Mouse (Mus musculus) bone marrow, adult 2 months (tissue): ENCODE data around the gene Abcg4. TPM values are rescaled to one million over a fixed set of nuclear protein-coding genes. Genes with fewer than 3 reads are reported as not detected.

ENCODE experiments used
- H3K27ac ChIP-seq: fragments of 200-500 bp; 2 replicates; pipeline ENCODE4 v1.5.1; 2012; ENCODE audit warnings: low read depth, mild to moderate bottlenecking, control low read depth, inconsistent platforms, low read length; ENCODE audit not compliant: control insufficient read depth, poor library complexity, insufficient read depth
- H3K4me1 ChIP-seq: fragments of 200-500 bp; 2 replicates; pipeline ENCODE4 v1.6.1; 2011; ENCODE audit warnings: low read length; ENCODE audit not compliant: control insufficient read depth, insufficient read depth
- H3K4me3 ChIP-seq: fragments of 200-500 bp; replicated peaks from 2 replicates; pipeline ENCODE3; 2011; ENCODE audit warnings: mild to moderate bottlenecking, low read depth, low read length, control low read depth; ENCODE audit not compliant: control insufficient read depth
- CTCF ChIP-seq: fragments of 200-500 bp; IDR thresholded peaks from 2 replicates; pipeline ENCODE4 v1.5.1; 2011; ENCODE audit warnings: low read length, control low read depth; ENCODE audit not compliant: control insufficient read depth, insufficient read depth
- POLR2A ChIP-seq: fragments of 200-500 bp; IDR thresholded peaks from 2 replicates; pipeline ENCODE4 v1.6.1; 2011; ENCODE audit warnings: low read depth, mild to moderate bottlenecking, control low read depth, low read length, borderline replicate concordance; ENCODE audit not compliant: control insufficient read depth
- WGBS: fragments of 180-500 bp; shearing (Covaris S2); methylation state at CpG from one replicate; pipeline ENCODE4 v1.1.7; 2018; 5-methylcytosine and 5-hydroxymethylcytosine counted together
- polyA plus RNA-seq: library from polyadenylated mRNA; stranded (reverse); fragments of >200 nt; gene quantifications from 2 replicates; pipeline ENCODE4 v1.2.4, GENCODE M21; 2011; ENCODE audit warnings: low replicate concordance; ENCODE audit not compliant: missing spikeins, insufficient read depth, insufficient read length

Gene Abcg4
- polyA plus RNA-seq, 1 experiment: 74.1 TPM

GRCm38 (mm10) chr9:44254508-44255135, 33.8 kb downstream of the Abcg4 start:
- WGBS: 65% methylated on average over 5 of the region's 5 CpGs
- no peak overlapping the region for H3K4me3 ChIP-seq
- no peak overlapping the region for H3K27ac ChIP-seq
- TF ChIP-seq POLR2A: no peak
- no peak for TF ChIP-seq CTCF
- H3K4me1 ChIP-seq: peaks cover 11% of the 10 kb centered on the region

DNA sequence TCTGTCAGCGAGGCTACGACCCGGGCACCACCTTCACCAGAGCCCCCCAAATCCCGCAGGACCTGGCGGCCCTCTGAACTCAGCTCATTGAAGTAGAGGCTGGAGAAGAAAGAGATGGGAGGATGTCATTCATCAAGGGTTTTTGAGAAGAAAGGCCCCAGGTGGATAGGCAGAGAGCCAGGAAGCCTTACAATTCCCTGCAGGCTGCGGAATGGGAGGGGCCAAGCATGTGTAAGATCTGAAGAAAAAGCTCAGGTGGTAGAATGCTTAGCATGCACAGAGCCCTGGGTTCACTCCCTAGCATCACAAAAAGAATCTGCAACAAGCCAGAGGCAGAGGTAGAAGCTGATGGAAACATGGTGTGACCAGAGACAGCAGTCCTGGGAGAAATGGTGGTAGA, 35.0 kb downstream of the Abcg4 start:
- TF ChIP-seq POLR2A (no peak), CTCF (no peak)
- 89% methylated on average over 6 of the region's 6 CpGs for WGBS
- H3K4me1 ChIP-seq: peaks cover 10% of the 10 kb centered on the region
- no peak overlapping the region for H3K4me3 ChIP-seq
- no peak overlapping the region for H3K27ac ChIP-seq

DNA sequence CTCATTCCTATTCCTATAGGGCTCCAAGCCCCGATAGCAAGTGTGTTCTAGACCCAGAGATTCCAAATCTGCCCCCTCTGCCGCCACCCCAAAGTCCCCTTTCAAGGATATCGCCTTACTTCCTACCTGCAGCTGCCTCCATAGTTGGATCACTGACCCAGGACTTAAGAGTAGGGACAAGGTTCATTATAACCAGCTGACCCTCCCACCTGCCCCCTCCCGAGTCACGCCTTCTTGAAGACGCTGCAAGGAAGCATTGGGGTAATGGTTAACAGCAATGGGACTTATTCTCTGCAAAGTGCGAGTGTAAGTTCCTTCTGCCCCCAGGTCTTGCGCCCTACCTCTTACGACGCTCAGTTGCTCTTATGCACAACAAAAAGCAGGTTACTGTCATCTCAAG, 37.1 kb downstream of the Abcg4 start, which contains the start of gene Pdzd3:
Pdzd3 (minus strand) TSS at position 158 of the 400 bp plus-strand sequence.
- WGBS: 81% methylated on average over 10 of the region's 10 CpGs
- no peak within 1 kb of the TSS for H3K4me3 ChIP-seq

DNA sequence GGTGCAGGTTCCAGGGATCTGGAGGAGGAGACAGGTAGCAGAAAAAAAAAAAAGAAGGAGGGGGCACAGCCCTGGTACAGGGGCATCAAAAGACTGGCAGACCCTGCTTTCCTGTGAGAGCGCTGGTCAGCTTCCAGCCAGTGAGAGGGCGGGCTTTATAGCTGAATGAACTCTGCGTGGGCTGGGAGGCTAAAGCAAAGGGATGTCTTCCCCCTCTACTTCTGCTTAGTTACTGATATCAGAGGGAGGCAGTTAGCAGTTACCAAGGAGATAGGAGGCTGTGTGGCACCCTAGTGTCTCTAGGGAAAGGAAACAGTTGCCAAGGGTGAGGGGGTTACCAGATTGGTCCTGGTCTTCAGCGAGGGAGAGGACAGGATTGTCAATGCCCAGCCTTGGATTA, 38.0 kb downstream of the Abcg4 start:
- H3K4me1 ChIP-seq: peaks cover 1% of the 10 kb centered on the region
- TF ChIP-seq POLR2A (no peak), CTCF (no peak)
- H3K4me3 ChIP-seq: no peak overlapping the region
- no peak overlapping the region for H3K27ac ChIP-seq
- 48% methylated on average over 4 of the region's 4 CpGs for WGBS

More for the DNA sequence above, 37.1 kb downstream of the Abcg4 start, which contains the start of gene Pdzd3:
- peaks cover 6% of the 10 kb centered on the region for H3K4me1 ChIP-seq
- no peak for TF ChIP-seq CTCF
- no peak for TF ChIP-seq POLR2A
- H3K27ac ChIP-seq: no peak within 1 kb of the TSS

GRCm38 (mm10) chr9:44249181-44250146, 39.0 kb downstream of the Abcg4 start:
- H3K27ac ChIP-seq: no peak overlapping the region
- H3K4me1 ChIP-seq: no peaks in the 10 kb centered on the region; the same call in 1 of the 2 replicates
- TF ChIP-seq CTCF: peak; percentile 88
- no peak for TF ChIP-seq POLR2A
- no peak overlapping the region for H3K4me3 ChIP-seq
- WGBS: 39% methylated on average over 26 of the region's 26 CpGs

- Histone ChIP-seq H3K27ac (no peak overlapping the region), H3K4me3 (no peak overlapping the region), H3K4me1 (no peaks in the 10 kb centered on the region; the same call in 1 of the 2 replicates)
- WGBS: 59% methylated on average over 6 of the region's 6 CpGs
- no peak for TF ChIP-seq CTCF
- no peak for TF ChIP-seq POLR2A
Observed at GRCm38 (mm10) chr9:44247907-44248306, 40.5 kb downstream of the Abcg4 start.

DNA sequence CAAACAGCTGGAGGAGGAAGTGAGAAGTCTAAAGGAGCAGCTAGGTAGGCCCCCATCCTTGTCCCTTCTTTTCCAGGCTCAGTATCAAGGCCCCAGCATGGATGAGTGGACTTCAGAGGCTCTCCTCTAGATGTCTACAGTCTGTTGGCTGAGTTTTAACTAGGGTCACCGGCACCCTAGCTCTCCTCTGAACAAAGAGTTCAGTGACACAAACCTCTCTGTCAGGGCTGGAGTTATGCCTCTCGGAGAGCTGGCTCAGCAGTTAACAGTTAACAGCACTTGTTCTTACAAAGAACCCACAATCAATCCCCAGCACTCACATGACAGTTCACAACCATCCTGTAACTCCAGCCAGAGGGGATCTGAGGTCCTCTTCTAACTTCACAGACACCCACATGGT, 44.8 kb downstream of the Abcg4 start:
- WGBS: 83% methylated on average over 2 of the region's 2 CpGs
- Histone ChIP-seq H3K4me1 (no peaks in the 10 kb centered on the region; the same call in 1 of the 2 replicates), H3K4me3 (no peak overlapping the region), H3K27ac (no peak overlapping the region)
- no peak for TF ChIP-seq POLR2A
- TF ChIP-seq CTCF: no peak

DNA sequence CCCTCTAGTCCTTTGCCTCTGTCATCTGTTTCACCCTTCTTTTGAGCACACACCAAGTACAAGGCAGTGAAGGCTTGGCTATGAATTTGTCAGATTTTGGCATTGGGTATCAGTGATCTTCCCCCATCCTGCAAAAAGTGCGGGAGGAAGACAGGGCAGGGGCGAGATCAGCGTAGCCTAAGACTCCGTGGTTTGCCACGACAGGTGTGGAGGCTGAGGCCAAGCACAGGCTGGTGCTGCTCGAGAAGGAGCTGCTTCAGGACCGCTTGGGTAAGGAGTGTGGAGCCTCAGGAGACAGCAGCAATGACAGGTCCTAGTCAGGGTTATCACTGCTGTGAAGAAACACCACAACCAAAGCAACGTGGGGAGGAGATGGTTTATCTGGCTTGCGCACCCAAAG, 47.0 kb downstream of the Abcg4 start:
- TF ChIP-seq CTCF (no peak), POLR2A (no peak)
- H3K27ac ChIP-seq: no peak overlapping the region
- WGBS: 44% methylated on average over 9 of the region's 9 CpGs
- H3K4me3 ChIP-seq: no peak overlapping the region
- H3K4me1 ChIP-seq: no peaks in the 10 kb centered on the region; the same call in 1 of the 2 replicates
